Mouse (Mus musculus): ENCODE data around the gene Tex14.
"Not testable (repeated sequence)": the region's sequence is repeated elsewhere in the genome, so short reads cannot be mapped to it uniquely, and the experiment has no call there.

The Tex14 gene

DNA sequence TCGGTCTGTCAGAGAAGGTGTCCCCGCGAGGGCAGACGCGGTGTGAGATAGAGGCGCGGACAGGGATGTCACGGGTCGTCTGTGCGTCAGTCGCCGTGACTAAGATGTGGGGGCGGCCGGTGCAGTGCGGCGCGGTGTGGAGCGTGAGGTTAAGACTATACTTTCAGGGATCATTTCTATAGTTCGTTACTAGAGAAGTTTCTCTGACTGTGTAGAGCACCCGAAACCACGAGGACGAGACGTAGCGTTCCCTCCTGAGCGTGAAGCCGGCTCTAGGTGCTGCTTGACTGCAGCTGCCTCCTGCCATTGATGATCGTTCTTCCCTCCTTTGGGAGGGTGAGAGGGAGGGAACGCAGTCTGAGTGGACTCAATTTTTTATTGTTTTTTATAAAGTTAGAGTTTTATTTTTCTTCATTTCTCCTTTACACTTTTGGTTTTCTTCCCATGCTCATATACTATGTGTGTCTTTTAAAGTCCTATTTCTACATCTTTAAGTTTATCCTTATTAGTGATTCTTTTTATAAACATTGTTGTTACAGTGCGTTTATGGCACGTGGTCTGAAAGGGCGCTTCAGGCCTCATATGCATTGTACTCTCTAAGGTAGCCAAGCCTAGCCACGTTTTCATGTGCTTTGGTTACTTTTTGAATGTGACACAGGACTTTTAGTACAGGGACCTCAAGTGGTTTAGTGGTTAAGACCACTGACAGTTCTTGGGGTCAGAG, 43.8 kb downstream of the Tex14 start:
- DNase-seq (ENCODE audit: inconsistent ontology term) = peak; percentile 92

DNA sequence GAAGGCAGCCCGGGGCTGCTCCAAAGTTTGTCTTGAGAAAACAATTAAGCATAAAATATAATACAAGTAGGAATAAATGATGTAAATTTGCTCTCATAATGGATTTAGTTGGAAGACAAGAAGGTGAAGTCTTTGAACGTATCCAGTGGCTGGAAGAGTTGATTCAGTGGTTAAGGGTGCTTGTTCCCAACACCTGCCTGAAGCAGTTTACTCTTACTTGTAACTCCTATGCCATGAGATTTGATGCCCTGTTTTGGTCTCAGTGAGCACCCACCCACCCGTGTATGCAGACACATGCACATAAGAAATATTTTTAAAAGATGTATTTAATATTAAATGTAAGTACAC, 44.3 kb downstream of the Tex14 start:
- DNase-seq (ENCODE audit: inconsistent ontology term) = no peak

DNA sequence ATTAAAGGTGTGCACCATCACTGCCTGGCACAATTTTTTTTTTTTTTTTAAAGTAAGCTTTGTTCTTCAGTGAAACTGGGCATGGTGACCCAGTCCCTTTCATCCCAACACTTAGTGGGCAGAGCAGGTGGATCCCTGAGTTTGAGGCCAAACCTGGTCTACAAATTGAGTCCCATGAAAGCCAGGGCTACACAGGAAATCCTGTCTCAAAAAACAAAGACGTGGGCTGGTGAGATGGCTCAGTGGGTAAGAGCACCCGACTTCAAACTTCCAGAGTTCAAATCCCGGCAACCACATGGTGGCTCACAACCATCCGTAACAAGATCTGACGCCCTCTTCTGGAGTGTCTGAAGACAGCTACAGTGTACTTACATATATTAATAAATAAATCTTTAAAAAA, 45.0 kb downstream of the Tex14 start:
- peak; percentile 43 for DNase-seq (ENCODE audit: inconsistent ontology term)

DNA sequence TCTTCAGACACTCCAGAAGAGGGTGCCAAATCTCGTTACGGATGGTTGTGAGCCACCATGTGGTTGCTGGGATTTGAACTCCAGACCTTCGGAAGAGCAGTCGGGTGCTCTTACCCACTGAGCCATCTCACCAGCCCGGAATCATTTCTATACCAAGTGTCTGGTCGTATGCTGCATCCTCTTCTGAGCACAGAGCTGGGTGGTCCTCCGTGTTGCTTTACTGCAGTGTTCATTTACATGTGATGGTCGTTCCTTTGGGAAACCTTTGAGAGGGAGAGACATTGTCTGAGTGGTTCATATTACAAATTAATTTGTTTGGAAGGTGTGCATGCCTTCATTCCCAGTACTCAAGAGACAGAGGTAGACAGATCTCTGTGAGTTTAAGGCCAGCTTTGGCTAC, 47.9 kb downstream of the Tex14 start:
- DNase-seq (ENCODE audit: inconsistent ontology term) = not testable (repeated sequence)

DNA sequence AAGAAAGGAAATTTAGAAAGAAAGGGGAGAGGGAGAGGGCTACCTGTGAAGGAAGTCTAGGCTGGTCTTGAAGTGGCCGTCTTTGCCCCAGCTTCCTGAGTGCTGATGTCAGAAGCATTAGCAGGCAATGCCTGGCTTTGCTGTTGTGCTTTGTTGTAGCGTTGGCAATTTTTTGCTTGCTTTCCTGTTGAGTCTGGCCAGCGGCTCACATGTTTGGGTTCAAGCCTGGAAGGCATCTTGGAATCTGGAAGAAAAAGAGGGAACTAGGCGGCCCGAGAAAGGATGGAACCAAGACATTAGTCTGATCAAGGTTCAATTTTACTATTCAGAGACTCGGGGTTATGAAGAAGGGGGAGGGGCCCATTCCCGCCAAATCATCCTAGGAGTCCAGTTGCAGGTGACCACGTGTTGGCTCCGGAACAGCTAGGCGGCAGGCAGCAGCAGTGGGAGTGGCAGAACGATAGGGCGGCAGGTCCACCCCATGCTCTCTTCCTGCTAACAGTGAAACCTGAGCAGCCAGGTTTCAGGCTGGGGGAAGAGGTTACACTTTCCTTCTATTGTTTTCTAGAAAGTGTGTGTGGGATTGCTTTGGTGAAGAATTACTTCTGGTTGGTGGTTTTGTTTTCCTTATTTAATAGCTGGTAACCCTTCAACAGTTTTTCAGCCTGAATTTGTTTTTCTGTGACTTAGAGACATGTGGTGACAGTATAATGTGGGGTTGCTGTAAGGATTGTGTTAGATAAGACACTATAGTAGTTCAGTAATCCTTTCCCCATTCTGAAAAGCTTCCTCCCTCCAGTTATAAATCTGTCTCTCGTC, 48.6 kb downstream of the Tex14 start:
- no peak for DNase-seq (ENCODE audit: inconsistent ontology term)

DNA sequence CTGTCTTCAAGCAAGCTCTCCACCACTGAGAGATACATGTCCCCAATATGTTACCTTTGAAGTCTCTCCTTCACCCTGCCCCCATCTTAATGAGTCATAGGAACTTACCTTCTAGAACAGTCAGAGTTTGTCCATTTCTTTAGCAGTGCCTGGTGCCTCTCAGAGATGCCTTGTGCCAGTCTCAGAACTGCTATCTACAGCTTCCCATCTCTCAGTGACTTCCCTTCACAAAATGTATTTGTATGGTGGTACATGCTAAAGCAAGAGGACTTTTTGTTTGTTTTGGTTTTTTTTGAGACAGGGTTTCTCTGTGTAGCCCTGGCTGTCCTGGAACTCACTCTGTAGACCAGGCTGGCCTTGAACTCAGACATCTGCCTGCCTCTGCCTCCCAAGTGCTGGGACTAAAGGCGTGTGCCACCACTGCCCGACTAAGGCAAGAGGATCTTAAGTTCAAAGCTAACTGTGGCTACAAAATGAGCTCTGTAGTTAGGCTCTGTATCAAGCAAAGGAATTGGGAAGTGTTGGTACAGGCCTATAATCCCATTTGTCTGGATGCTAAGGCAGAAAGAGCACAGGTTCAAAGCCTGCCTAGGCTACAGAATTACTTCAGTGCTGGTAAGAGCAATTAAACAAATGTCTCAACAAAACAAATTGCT, 49.3 kb downstream of the Tex14 start:
- DNase-seq (ENCODE audit: inconsistent ontology term) = no peak

DNA sequence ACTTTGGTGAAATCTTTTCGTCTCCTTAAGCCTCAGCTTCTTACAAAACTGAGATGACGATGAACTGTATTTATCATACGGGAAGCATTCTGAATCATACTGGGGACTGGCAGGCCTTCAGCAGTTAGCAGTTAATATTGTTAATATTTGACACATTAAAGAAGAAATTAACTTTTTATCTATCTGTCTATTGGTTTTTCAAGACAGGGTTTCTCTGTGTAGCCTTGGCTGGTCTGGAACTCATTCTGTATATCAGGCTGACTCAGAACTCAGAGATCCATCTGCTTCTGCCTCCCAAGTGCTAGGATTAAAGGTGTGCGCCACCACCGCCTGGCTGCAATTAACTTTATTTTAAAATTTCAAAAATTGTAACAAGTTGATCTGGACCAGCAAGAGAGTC, 50.7 kb downstream of the Tex14 start:
- DNase-seq (ENCODE audit: inconsistent ontology term) = no peak

DNA sequence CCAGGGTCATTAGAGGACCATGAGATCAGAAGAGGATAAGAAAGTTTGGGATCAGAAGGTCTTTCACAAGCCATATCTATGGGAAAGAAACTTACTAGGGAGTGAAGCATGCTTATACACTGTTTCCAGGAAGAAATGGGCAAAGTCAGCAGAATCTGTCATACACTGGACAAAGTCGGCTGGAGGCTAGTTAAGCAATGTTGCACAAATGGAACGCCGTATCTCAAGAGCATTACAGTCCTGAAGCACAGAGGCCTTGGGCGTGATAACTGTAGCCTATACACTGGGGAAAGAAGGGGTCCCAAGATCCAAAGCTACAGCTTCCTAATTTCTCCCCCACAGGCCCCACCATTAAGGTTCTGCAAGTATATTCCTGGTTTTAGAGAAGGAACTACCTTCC, 51.1 kb downstream of the Tex14 start:
- no peak for DNase-seq (ENCODE audit: inconsistent ontology term)

DNA sequence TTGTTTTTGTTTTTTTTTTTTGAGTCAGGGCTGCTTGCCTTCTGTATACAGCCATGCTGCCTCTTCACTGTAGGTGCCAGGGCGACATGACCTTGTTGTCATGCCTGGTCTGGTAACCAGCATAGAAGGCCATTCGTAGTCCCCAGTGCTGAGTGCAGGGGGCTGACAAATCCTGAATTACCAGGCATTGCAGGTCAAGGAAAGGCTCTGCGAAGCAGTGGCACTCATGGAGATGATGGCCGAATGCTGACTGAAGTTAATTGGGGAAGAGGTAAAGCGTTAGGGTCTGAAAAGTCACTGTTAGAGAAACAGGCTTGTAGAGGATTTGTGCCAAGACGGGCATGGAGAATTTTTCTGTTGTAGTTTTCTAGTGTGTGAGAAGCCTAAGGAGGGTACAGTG, 55.7 kb downstream of the Tex14 start:
- DNase-seq (ENCODE audit: inconsistent ontology term) = no peak

DNA sequence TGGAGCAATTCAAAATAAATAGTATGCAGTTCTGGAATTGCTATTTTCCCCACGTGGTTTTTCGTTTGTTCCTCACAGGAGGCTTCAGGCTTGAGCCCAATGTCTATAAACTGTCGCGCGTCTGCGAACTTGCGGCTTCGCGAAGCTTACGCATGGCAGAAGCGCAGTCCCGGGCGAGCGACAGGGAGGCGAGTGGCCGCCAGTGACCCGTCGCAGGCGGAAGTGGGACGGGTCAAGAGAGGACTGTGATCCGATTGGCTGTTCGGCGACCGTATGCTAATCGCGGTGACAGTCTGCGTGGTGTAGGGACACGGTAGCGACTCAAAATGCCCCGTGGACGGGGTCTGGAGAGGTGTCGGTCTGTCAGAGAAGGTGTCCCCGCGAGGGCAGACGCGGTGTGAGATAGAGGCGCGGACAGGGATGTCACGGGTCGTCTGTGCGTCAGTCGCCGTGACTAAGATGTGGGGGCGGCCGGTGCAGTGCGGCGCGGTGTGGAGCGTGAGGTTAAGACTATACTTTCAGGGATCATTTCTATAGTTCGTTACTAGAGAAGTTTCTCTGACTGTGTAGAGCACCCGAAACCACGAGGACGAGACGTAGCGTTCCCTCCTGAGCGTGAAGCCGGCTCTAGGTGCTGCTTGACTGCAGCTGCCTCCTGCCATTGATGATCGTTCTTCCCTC, 57.1 kb downstream of the Tex14 start:
- DNase-seq (ENCODE audit: inconsistent ontology term) = peak; percentile 66

DNA sequence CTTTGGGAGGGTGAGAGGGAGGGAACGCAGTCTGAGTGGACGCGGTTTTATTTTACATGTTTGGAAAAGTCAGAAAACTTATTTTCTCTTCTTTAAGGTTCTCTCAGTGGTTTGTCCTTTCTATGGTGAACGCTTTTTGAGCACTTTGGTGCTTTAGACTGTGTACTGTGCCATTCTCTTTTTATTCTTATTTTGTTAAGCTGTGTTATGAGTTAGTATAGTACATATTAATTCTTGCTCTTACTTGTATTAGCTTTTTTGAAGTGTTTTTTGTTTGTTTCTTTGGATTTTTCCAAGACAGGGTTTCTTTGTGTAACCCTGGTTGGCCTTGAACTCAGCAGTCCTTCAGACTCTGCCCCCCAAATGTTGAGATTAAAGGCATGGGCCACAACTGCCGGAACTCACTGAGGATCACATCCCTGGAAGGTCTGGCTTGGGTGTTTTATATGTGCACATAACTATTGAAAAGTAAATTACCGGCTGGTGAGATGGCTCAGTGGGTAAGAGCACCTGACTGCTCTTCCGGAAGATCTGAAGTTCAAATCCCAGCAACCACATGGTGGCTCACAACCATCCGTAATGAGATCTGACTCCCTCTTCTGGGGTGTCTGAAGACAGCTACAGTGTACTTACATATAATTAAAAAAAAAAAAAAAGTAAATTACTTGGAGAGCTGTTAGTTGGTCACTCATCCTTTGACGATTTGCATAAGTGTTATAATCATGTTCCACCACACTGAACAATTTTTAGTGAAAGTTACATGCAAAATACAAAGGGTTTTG, 57.8 kb downstream of the Tex14 start:
- peak; percentile 87 for DNase-seq (ENCODE audit: inconsistent ontology term)

DNA sequence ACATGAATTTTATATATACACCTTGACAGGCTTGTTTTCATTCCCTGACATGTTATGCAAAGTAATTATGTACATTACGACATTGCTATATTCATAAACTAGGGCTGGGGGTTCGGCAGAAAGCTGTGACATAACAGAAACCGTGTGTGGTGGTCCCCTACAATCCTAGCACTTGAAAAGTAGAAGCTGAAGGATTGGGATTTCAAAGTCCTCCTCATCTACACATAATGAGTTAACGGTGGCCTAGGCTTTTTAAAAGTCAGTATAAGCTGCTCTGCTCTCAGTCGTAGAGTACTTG, 58.3 kb downstream of the Tex14 start:
- no peak for DNase-seq (ENCODE audit: inconsistent ontology term)

DNA sequence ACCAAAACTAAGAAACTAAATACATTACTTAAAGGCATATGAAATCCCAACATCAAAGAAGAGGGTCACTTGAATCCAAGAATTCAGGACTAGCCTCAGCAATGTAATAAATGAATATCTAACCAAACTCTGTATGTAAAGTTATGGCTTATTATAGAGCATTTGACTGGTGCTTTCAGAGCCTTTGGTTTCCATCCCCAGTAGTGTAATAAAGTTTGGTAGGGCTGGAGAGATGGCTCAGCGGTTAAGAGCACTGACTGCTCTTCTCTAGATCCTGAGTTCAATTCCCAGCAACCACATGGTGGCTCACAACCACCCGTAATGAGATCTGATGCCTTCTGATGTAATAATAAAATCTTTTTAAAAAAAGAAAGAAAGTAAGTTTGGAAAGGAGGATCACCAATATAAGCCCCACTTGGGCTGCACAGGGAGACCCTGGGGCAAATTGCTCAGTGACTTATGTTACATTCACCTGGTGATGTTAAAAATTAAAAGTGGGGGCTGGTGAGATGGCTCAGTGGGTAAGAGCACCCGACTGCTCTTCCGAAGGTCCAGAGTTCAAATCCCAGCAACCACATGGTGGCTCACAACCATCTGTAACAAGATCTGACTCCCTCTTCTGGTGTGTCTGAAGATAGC, 59.0 kb downstream of the Tex14 start:
- not testable (repeated sequence) for DNase-seq (ENCODE audit: inconsistent ontology term)

DNA sequence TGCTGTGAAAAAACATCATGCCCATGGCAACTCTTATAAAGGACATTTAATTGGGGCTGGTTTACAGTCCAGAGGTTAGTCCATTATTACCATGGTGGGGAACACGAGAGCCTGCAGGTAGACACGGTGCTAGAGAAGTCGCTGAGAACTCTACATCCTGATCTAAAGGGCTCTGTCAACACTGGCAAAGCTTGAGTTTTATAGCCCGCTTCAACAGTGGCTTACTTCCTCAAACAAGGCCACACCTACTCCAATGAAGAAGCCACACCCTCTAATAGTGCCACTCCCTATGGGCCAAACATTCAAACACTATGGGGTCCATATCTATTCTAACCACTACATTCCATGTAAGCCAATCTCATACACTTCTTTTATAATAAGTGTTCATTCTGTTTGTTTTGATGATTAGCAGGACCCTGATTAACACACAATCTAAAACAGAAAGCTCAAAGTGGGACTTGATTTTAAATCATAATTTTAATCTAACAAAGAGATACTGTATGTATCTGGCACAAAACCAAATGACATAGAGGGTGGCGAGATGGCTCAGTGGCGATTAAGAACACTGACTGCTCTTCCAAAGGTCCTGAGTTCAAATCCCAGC, 61.2 kb downstream of the Tex14 start:
- no peak for DNase-seq (ENCODE audit: inconsistent ontology term)

DNA sequence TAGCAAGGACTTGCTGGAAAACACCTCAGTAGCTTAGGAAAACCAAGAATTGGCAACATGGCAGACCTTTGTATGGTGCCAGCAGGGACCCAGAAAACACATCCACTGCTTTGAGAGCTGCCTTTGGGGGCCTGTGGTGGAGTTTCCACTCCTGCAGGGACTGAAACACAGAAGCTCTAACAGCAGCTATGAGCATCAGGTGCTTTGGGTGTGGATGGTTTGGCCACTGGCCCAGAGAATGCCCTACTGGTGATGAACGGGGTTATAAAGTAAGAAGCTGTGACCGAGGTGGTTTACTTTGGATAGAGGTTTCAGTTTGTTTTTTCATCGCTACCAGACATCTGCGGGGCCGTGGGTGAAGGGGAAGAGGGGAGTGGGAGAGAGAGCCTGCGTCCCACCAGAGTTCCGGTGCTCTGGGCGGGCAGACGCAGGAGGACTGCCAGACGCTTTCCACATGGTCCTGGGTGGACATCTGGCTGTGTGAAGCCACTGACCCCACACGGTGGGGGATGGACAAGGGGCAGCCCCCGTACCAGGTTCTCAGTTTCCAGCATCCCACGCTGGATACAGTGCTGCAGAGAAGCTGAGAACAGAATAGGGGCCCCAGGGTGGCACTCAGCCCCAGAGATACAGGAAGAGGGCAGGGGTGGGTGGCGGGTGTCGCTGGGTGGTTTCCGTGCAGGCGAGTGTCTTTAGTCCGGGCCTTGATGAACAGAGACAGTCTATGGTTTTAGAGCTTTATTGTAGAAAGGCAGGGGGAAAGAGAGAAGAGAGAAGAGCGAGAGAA, 62.8 kb downstream of the Tex14 start:
- DNase-seq (ENCODE audit: inconsistent ontology term) = no peak

DNA sequence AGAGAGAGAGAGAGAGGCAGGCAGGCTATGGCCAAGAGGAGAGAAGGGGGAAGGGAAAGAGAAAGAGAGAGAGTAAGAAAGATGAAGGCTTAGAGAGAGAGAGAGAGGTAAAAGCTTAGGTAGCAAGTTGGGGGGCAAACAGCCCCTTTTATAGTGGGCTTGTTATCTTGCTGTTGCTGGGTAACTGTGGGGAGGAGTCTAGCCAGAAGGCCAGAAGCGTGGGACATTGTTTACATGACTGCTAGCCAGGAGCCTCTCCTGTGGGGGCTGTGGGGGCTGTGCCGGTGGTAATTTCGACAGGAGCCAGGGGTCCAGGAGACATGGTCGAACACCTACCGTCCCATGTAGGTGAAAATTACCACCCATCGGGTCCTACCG, 63.4 kb downstream of the Tex14 start:
- DNase-seq (ENCODE audit: inconsistent ontology term) = no peak

DNA sequence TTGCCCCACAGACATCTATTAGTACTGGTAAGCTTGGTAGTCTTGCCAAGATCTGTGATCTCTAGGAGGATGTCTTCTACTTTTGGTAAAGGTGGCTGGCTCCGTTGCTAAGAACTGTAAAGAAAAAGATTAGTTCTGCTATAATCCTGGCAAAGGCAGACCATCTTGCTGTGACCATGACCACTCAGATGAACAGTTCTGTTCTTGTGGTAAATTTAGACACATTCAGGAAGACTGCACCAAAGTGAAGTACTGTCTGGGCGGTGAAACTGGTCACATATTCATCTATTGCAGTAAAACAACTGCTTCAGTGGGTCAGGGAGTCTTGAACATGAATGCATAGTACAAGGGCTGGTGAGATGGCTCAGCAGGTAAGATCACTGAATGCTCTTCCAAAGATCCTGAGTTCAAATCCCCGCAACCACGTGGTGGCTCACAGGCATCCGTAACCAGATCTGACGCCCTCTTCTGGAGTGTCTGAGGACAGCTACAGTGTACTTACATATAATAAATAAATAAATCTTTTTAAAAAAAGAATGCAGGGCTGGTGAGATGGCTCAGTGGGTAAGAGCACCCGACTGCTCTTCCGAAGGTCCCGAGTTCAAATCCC, 63.9 kb downstream of the Tex14 start:
- no peak for DNase-seq (ENCODE audit: inconsistent ontology term)

DNA sequence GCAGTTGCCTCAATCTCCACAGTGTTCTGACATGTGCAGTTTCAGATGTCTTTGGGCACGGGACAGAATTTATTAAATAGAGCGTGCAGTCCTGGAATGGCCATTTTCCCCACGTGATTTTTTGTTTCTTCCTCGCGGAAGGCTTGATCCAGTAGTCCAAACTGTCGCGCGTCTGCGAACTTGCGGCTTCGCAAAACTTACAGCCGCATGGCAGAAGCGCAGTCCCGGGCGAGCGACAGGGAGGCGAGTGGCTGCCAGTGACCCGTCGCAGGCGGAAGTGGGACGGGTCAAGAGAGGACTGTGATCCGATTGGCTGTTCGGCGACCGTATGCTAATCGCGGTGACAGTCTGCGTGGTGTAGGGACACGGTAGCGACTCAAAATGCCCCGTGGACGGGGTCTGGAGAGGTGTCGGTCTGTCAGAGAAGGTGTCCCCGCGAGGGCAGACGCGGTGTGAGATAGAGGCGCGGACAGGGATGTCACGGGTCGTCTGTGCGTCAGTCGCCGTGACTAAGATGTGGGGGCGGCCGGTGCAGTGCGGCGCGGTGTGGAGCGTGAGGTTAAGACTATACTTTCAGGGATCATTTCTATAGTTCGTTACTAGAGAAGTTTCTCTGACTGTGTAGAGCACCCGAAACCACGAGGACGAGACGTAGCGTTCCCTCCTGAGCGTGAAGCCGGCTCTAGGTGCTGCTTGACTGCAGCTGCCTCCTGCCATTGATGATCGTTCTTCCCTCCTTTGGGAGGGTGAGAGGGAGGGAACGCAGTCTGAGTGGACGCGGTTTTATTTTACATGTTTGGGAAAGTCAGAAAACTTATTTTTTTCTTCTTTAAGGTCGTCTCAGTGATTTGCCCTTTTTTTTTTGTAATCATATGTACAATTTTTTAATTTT, 66.2 kb downstream of the Tex14 start:
- peak; percentile 85 for DNase-seq (ENCODE audit: inconsistent ontology term)

DNA sequence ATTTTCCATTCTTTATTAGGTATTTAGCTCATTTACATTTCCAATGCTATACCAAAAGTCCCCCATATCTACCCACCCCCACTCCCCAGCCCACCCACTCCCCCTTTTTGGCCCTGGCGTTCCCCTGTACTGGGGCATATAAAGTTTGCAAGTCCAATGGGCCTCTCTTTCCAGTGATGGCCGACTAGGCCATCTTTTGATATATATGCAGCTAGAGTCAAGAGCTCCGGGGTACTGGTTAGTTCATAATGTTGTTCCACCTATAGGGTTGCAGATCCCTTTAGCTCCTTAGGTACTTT, 66.8 kb downstream of the Tex14 start:
- not testable (repeated sequence) for DNase-seq (ENCODE audit: inconsistent ontology term)
